Mouse (Mus musculus) neural tube, embryonic 10.5 days (tissue): ENCODE results near the gene Col9a1.

Source experiments
- DNase-seq: peaks from one replicate; pipeline ENCODE4 v3.0.0-alpha.2; 2017; ENCODE audit warnings: low spot score; ENCODE audit errors: extremely low spot score

Col9a1 gene

DNA sequence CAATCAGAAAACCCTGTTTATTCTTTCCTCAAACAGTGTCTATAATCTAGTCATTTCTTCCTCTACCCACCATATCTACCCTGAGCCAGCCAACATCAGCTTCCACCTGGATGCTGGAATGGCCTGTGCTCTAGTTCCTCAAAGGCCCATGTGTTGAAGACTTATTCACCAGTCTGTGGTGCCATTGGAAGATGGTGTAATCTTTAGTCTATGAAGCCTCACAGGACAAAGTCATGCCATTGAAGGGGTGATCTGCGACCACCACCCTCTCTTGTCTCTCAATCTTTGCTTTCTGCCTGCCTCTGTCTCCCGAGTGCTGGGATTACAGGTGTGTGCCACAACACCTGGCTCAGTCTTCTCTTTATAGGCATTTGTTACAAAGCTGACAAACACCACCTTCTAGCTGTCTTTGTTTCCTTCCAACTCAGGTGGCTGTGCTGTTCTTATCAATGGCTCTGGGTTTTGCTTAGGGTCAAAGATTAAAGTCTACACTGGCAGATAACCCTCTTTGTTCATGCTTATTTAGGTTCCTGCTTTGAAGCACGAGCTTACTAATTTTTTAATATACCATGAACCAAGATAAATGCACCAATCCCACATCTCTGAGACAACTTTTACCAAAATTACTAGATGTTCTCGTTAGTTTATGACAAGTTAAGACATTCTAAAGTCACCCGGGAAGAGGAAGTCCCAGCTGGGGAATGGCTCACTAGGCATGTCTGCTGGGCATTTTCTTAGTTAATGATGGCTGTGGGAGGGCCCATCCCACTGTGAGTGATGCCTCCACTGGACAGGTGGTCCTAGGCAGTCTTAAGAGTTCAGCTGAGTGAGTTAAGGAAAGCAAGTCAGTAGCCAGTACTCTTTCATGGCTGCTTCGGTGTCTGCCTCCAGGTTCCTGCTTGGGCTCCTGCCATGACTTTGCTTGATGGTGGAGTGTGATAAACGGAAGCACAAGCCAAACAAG is 117.9 kb downstream of the Col9a1 start:
- DNase-seq: no peak

DNA sequence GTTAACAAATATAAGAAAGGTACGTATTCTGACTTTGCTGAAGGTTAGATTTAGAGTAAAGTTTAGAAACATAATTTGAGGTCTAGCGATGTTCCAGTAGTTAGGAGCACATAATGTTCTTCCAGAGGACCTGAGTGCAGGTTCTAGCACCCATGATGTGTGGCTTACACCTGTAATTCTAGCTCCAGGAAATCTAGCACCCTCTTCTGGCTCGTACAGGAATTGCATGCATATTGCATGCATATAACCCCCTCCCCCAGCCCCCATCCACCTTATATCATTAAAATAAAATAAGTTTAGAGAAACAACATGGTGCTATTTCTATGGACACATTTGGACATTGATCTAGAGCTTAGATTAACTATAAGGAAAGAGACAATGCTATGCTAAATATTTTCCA is 123.3 kb downstream of the Col9a1 start:
- no peak for DNase-seq
